Mouse (Mus musculus) mouse embryonic stem cell (cell line): ENCODE results near the gene Actrt2.

Experiments
- in situ Hi-C, 2 experiments: fragments of 300-500 bp; cut with MboI; formaldehyde crosslinking; loops; 1 replicate in 1 of 2; 3 replicates in 1 of 2; pipeline ENCODE4 v1.14.3; 2019 to 2020; ENCODE audit warnings: low sequenced_read_pairs in 2 of 2, low pct_unique_long_range_greater_than_20kb in 1 of 2, mixed read lengths in 1 of 2; ENCODE audit not compliant: unreplicated experiment in 1 of 2

The Actrt2 gene

GRCm38 (mm10) chr4:154641296-154642110 lies 26.2 kb downstream of the Actrt2 start:
- in situ Hi-C loops: loop anchor here in 1 of 2 experiments (25.0 kb wide), 1 partner anchor 396 kb away; no protein-coding TSS in a partner anchor

- in situ Hi-C loops: loop anchor here in 1 of 2 experiments (25.0 kb wide), 1 partner anchor 397 kb away; no protein-coding TSS in a partner anchor
These were observed 27.0 kb downstream of the Actrt2 start for GRCm38 (mm10) chr4:154640443-154641295.

GRCm38 (mm10) chr4:154639591-154640442 lies 27.9 kb downstream of the Actrt2 start:
- in situ Hi-C loops: loop anchor here in 1 of 2 experiments (25.0 kb wide), 1 partner anchor 397 kb away; no protein-coding TSS in a partner anchor

- in situ Hi-C loops: loop anchor here in 1 of 2 experiments (25.0 kb wide), 1 partner anchor 398 kb away; no protein-coding TSS in a partner anchor
These were observed 28.5 kb downstream of the Actrt2 start for GRCm38 (mm10) chr4:154639126-154639525.

- in situ Hi-C loops: loop anchor here in 1 of 2 experiments (25.0 kb wide), 1 partner anchor 399 kb away; no protein-coding TSS in a partner anchor
These were observed 29.3 kb downstream of the Actrt2 start for GRCm38 (mm10) chr4:154638320-154638886.

GRCm38 (mm10) chr4:154637468-154638319 lies 30.0 kb downstream of the Actrt2 start:
- in situ Hi-C loops: loop anchor here in 1 of 2 experiments (25.0 kb wide), 1 partner anchor 400 kb away; no protein-coding TSS in a partner anchor

GRCm38 (mm10) chr4:154636721-154637311 lies 30.9 kb downstream of the Actrt2 start, which contains the start of gene Prdm16:
Prdm16 (minus strand) TSS chr4:154636873.
- in situ Hi-C loops: loop anchor here in 1 of 2 experiments (25.0 kb wide), 1 partner anchor 400 kb away; no protein-coding TSS in a partner anchor

GRCm38 (mm10) chr4:154636053-154636433 lies 31.6 kb downstream of the Actrt2 start:
- in situ Hi-C loops: loop anchor here in 1 of 2 experiments (25.0 kb wide), 1 partner anchor 401 kb away; no protein-coding TSS in a partner anchor

- in situ Hi-C loops: loop anchor here in 1 of 2 experiments (25.0 kb wide), 1 partner anchor 402 kb away; no protein-coding TSS in a partner anchor
These were observed 32.2 kb downstream of the Actrt2 start for GRCm38 (mm10) chr4:154635241-154636052.

- in situ Hi-C loops: loop anchor here in 1 of 2 experiments (25.0 kb wide), 1 partner anchor 403 kb away; no protein-coding TSS in a partner anchor
These were observed 33.0 kb downstream of the Actrt2 start for GRCm38 (mm10) chr4:154634470-154635240.

- in situ Hi-C loops: loop anchor here in 1 of 2 experiments (25.0 kb wide), 1 partner anchor 403 kb away; no protein-coding TSS in a partner anchor
These were observed 33.7 kb downstream of the Actrt2 start for GRCm38 (mm10) chr4:154634001-154634400.

- in situ Hi-C loops: loop anchor here in 1 of 2 experiments (25.0 kb wide), 1 partner anchor 404 kb away; no protein-coding TSS in a partner anchor
These were observed 34.6 kb downstream of the Actrt2 start for GRCm38 (mm10) chr4:154632800-154633764.

GRCm38 (mm10) chr4:154630763-154631162 lies 36.9 kb downstream of the Actrt2 start:
- in situ Hi-C loops: loop anchor here in 1 of 2 experiments (25.0 kb wide), 1 partner anchor 407 kb away; no protein-coding TSS in a partner anchor
